Mouse (Mus musculus): ENCODE measurements around the gene Zc3h7b. TPM values are rescaled to one million over a fixed set of nuclear protein-coding genes. Genes with fewer than 3 reads are reported as not detected.

Zc3h7b gene
- total RNA-seq, 4 experiments from 2014 or later: 61.4 to 72.3 (median 65.5) TPM

DNA sequence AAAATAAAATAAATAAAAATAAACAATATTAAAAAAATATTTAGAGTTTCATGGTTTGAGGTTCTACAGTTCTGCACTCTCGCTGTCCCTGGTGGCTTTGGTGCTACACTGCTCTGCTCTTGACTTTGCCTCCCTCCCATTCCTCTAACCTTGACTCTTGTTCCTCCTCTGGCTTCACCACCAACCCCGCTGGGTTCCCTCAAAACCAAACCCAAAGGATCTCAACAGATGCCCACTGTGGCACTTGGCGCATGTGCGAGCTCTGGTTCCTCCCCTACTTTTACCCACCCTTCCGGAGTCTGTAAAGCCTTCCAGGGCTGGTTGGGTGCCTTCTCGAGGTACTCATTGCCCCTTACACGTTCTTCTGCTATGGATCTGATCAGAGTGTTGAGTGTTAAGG lies 97.4 kb downstream of the Zc3h7b start:
- no peak for DNase-seq (ENCODE audit: low spot score)

DNA sequence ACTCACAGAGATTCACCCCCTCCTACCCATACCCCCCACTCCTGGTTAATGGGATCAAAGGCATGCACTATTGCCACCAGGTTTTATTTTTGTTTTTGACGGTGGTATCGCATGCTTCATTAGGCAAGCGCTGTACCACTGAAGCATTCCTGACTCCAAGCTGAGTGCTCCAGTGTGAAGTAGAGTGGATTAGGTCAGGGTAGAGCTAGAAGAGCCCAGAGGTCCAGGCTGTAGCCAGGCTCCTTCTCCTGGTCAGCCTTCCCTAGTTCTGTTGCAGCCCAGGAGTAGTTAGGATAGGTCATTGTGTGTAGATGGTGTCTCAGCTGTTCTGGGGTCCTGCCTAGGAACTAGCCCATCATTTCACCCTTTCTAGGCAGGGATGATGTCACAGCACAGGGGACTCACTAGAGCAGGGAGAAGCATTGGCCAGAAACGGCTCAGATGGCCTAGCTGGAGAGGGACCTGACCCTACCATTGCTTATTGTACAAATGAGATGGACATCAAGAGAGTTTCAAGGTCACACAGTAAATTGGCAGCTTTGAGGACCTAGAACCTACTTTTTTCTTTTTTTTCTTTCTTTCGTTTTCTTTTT lies 100.3 kb downstream of the Zc3h7b start:
- DNase-seq (ENCODE audit: low spot score): no peak

DNA sequence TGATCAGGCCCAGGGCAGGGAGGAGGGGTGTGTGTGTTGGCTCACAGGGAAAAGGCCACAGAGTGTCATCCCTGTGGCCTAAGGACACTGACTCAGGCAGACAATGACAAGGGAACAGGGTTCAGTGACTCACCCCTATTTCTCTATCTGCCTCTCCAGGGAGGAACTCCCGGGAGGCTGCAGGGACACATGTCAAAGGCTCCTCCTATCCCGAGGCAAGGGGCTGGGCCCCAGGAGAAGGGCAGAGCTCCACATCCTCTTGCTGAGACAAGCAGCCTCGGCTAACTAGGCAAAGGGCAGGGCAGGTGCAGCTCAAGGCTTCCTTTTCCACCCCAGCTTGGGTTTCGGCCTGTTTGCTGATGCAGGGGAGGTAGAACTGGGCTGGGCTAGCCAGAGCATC lies 100.9 kb downstream of the Zc3h7b start:
- DNase-seq (ENCODE audit: low spot score): peak; percentile 75

Other genes starting within 250 kb of the Zc3h7b start
- 10 to 100 TPM; 40.2 to 48.8 (median 46.7) TPM for gene Ep300, start 159.7 kb upstream of the Zc3h7b start, total RNA-seq (2022)
- 10 to 100 TPM; 10.6 to 17.0 (median 12.9) TPM for gene L3mbtl2, start 81.2 kb upstream of the Zc3h7b start, total RNA-seq (2022)
- gene Chadl, start 47.8 kb upstream of the Zc3h7b start, total RNA-seq (2022): 1 to 10 TPM in 3 of 4 experiments, under 1 TPM in 1; 0.66 to 2.6 (median 1.3) TPM
- gene Rangap1, start 473 bp downstream of the Zc3h7b start, total RNA-seq (2022): 10 to 100 TPM; 25.4 to 28.6 (median 27.1) TPM
- 100 to 1,000 TPM; 125 to 157 (median 155) TPM for gene Tef, start 57.4 kb downstream of the Zc3h7b start, total RNA-seq (2022)
- gene Tob2, start 113.7 kb downstream of the Zc3h7b start, total RNA-seq (2022): 100 to 1,000 TPM in 1 of 4 experiments, 10 to 100 TPM in 3; 50.6 to 129 (median 74.7) TPM
- gene Phf5a, start 126.9 kb downstream of the Zc3h7b start, total RNA-seq (2022): 10 to 100 TPM; 31.9 to 39.3 (median 33.9) TPM
- 1,000 to 10,000 TPM; 2,119 to 2,448 (median 2,260) TPM for gene Aco2, start 127.3 kb downstream of the Zc3h7b start, total RNA-seq (2022)
- gene Polr3h, start 181.2 kb downstream of the Zc3h7b start, total RNA-seq (2022): 10 to 100 TPM in 1 of 4 experiments, 1 to 10 TPM in 3; 7.6 to 10.3 (median 9.6) TPM
- gene Csdc2, start 191.7 kb downstream of the Zc3h7b start, total RNA-seq (2022): 100 to 1,000 TPM in 1 of 4 experiments, 10 to 100 TPM in 3; 64.7 to 103 (median 72.9) TPM
- gene Pmm1, start 215.9 kb downstream of the Zc3h7b start, total RNA-seq (2022): 10 to 100 TPM; 25.4 to 39.1 (median 28.2) TPM
- gene 1700029P11Rik, start 235.5 kb downstream of the Zc3h7b start, total RNA-seq (2022): not detected
- gene Xrcc6, start 242.8 kb downstream of the Zc3h7b start, total RNA-seq (2022): 10 to 100 TPM; 20.9 to 28.1 (median 26.8) TPM